Mouse (Mus musculus) neural tube, embryonic 11.5 days (tissue): ENCODE results near the gene C530008M17Rik. TPM values are rescaled to one million over a fixed set of nuclear protein-coding genes. Genes with fewer than 3 reads are reported as not detected.

ENCODE experiments used
- ATAC-seq: fragments of 200-750 bp; cut with Nextera tagmentation; 2 replicates; pipeline ENCODE4 v1.8.0; 2017; ENCODE audit warnings: moderate number of reproducible peaks, mild to moderate bottlenecking, moderate TSS enrichment, moderate library complexity; ENCODE audit not compliant: insufficient read depth, low FRiP score, low TSS enrichment
- DNase-seq: peaks from one replicate; pipeline ENCODE4 v3.0.0-alpha.2; 2015; ENCODE audit warnings: low spot score
- H3K27ac ChIP-seq: fragments of 300-500 bp; sonication (generic); 2 replicates; pipeline ENCODE4 v1.5.1; 2014; ENCODE audit warnings: low read depth, mild to moderate bottlenecking, low read length
- H3K27me3 ChIP-seq: fragments of 300-500 bp; sonication (generic); 2 replicates; pipeline ENCODE4 v1.6.1; 2014; ENCODE audit warnings: mild to moderate bottlenecking, low read length, mixed read lengths; ENCODE audit not compliant: control insufficient read depth, insufficient read depth
- H3K36me3 ChIP-seq: fragments of 300-500 bp; sonication (generic); 2 replicates; pipeline ENCODE4 v1.6.1; 2014; ENCODE audit warnings: mild to moderate bottlenecking, low read length, moderate library complexity, mixed read lengths; ENCODE audit not compliant: control insufficient read depth, insufficient read depth
- H3K4me1 ChIP-seq: fragments of 300-500 bp; sonication (generic); 2 replicates; pipeline ENCODE4 v1.6.1; 2014; ENCODE audit warnings: low read length, mixed read lengths; ENCODE audit not compliant: control insufficient read depth, insufficient read depth
- H3K4me2 ChIP-seq: fragments of 300-500 bp; sonication (generic); 2 replicates; pipeline ENCODE4 v1.6.1; 2014; ENCODE audit warnings: low read depth, mild to moderate bottlenecking, moderate library complexity
- H3K4me3 ChIP-seq: fragments of 300-500 bp; sonication (generic); 2 replicates; pipeline ENCODE4 v1.5.1; 2014; ENCODE audit warnings: low read depth, low read length
- H3K9ac ChIP-seq: fragments of 300-500 bp; sonication (generic); 2 replicates; pipeline ENCODE4 v1.6.1; 2014; ENCODE audit warnings: mild to moderate bottlenecking, low read length
- H3K9me3 ChIP-seq: fragments of 300-500 bp; sonication (generic); 2 replicates; pipeline ENCODE4 v1.6.1; 2016; ENCODE audit warnings: low read length; ENCODE audit not compliant: control insufficient read depth
- WGBS: fragments of 180-500 bp; shearing (Covaris S2); extraction: QIAGEN DNeasy Blood & Tissue Kit; methylation state at CpG from one replicate; pipeline ENCODE4 v1.1.7; 2014; 5-methylcytosine and 5-hydroxymethylcytosine counted together
- polyA plus RNA-seq: library from polyadenylated mRNA; unstranded; fragments of >200 nt; fragmentation: Nextera tagmentation; extraction: Ambion mirVana; gene quantifications from 2 replicates; pipeline ENCODE4 v1.2.1, GENCODE M21; 2014

The C530008M17Rik gene
- polyA plus RNA-seq, 1 experiment from 2014 or later: 38.6 TPM

DNA sequence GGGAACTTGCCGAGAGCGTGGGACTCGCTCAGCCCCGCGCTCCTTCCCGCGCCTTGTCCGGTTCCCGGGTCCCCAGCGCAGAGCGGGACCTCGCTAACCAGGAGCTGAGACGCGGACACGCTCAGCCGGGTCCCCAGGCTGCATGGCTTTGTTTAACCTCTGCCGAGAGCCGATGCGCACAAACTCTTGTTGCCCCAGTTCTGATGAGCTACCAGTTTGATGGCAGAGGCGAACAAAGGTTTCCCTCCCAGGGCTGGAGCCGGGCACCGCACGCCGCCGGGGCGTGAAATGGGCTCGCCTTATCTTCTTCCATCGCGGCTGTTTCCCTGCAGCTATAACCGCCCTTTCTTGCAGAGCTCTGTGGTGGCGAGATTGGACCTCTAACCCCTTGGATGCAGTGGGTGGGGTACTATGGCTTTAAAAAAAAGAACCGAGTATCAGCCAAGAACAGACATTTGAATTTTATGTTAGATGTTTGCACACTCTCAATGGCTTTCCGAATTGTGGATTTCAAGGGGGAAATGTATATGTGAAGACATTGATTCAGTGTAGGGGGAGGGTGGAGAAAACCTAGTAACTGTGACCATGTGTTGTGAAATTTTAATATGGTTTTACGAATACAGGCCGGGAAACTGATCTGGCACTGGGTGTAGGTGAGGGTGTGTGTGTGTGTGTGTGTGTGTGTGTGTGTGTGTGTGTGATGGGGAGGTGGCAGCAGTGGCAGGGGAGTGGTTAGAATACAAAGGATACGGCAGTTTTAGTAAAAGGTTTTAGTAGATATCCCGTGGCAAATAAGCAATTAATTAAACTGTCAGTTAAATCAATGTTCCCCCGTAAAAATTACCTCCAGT, 2.0 kb downstream of the C530008M17Rik start:
- WGBS: 2% methylated on average over 38 of the region's 38 CpGs
- no peaks in the 10 kb centered on the region for H3K27me3 ChIP-seq

DNA sequence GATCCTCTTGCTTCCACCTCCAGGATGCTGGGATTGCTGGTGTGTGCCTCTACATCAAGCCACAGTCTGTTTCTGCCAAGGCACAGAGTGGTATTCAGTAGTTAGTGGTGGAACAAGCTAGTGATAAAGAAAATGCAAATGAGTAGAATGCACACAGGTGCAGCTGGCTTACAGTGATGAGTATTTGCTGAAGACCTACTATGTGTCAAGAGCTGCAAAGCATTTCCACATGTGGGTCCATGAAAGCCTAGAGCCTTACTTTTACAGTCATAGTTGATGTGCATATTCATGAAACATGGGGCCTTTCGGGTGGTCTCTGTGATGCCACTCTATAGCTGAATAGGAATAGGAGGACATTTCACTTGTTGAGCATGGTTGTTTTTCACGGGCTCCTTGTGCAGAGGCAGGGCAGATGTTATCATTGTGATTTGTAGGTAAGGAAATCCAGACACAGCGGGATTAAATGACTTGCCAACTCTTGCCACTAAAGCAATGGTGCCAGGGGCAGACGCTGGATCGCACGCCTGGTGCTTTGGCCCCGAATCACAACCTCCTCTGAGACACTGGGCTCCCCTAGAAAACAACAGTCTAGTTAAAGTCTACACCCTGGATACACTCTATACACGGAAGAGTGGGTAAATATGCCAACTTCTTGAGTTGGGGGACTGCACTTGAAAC, 3.8 kb downstream of the C530008M17Rik start:
- DNase-seq: no peak
- Histone ChIP-seq H3K4me3 (no peak overlapping the region), H3K4me1 (peaks cover 16% of the 10 kb centered on the region), H3K27ac (no peak overlapping the region), H3K9me3 (no peaks in the 10 kb centered on the region), H3K9ac (no peak overlapping the region), H3K4me2 (0 out of 2 replicates have a peak overlapping the region, but pooled peaks have one; percentile 9), H3K27me3 (no peaks in the 10 kb centered on the region), H3K36me3 (no peaks in the 10 kb centered on the region)
- no peak for ATAC-seq
- 81% methylated on average over 8 of the region's 8 CpGs for WGBS

More for the DNA sequence above, 2.0 kb downstream of the C530008M17Rik start:
- Histone ChIP-seq H3K9ac (peak overlapping the region; percentile 99), H3K4me1 (peaks cover 10% of the 10 kb centered on the region; the same call in 1 of the 2 replicates), H3K9me3 (no peaks in the 10 kb centered on the region), H3K4me2 (peak overlapping the region; percentile 58), H3K27ac (peak overlapping the region; percentile 96), H3K4me3 (peak overlapping the region; percentile 79), H3K36me3 (no peaks in the 10 kb centered on the region)
- DNase-seq: peak; percentile 78
- peak; percentile 75 for ATAC-seq

DNA sequence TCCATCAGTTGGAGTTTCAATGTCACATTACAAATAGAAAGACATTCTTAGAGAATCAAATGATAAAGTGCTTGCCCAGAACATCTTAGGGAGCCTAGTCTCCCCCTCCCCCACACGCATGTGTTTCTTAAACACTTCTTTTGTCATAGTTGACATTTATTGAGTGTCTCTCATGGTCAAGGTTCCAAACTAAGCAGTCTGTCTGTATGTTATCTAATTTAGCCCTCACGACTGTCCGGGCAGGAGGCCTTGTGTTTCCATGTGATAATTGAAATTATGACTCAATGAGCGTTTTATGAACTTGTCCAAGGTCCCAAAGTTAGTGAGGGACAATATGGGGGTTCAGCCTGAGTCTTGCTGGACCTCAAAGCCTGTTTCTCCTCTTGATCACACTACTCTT, 5.0 kb downstream of the C530008M17Rik start:
- ATAC-seq (no peak), DNase-seq (no peak)
- Histone ChIP-seq H3K27ac (no peak overlapping the region), H3K4me2 (no peak overlapping the region), H3K36me3 (no peaks in the 10 kb centered on the region), H3K27me3 (no peaks in the 10 kb centered on the region), H3K4me1 (peaks cover 16% of the 10 kb centered on the region), H3K9me3 (no peaks in the 10 kb centered on the region), H3K9ac (no peak overlapping the region), H3K4me3 (no peak overlapping the region)
- 63% methylated on average over 4 of the region's 4 CpGs for WGBS

DNA sequence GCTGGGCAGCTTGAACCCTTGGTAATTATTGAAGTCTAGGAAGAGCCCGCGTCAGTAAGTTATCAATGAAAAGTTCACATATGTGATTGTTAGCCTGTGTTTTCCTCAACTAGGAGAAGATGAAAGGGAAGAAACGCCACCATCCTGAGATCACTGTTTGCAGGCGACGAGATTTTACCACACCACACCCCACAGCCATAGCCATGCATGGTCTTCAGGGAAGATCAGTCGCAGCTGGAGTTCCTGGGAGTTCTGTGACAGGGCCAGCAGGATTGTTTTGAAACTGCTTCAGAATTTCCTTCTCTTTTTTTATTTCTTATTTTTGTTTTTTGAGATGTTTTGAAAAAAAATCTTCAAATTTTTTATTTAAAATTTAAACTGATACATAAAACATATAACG, 8.6 kb downstream of the C530008M17Rik start:
- 49% methylated on average over 7 of the region's 7 CpGs for WGBS
- H3K36me3 ChIP-seq: no peaks in the 10 kb centered on the region
- ATAC-seq (no peak; the same call in 1 of the 2 replicates), DNase-seq (no peak)
- H3K4me2 ChIP-seq: no peak overlapping the region
- H3K9me3 ChIP-seq: no peaks in the 10 kb centered on the region
- H3K4me3 ChIP-seq: no peak overlapping the region
- H3K27me3 ChIP-seq: no peaks in the 10 kb centered on the region
- peaks cover 23% of the 10 kb centered on the region for H3K4me1 ChIP-seq
- peak overlapping the region; percentile 72 for H3K27ac ChIP-seq
- H3K9ac ChIP-seq: no peak overlapping the region

DNA sequence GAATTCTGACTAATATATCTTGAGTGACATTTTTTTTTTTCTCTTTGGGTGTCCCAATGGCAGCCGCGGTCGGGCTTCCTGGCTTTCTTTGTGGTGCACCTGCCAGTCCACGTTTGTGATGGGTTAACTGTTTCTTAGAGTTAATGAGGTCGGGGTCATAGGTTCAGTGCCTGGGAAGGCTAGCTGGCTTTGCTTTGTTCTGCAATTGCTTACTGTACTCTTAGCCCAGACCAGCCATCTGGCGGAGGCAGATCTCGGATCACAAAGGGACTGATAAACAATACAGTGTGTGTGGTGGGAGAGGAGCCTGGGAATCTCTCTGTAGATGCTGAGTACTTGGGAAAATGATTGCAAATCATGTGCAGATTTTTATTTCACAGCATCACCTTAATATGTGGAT, 9.1 kb downstream of the C530008M17Rik start:
- Histone ChIP-seq H3K9me3 (no peaks in the 10 kb centered on the region), H3K27me3 (no peaks in the 10 kb centered on the region), H3K4me2 (no peak overlapping the region), H3K36me3 (no peaks in the 10 kb centered on the region), H3K27ac (peak overlapping the region; percentile 30), H3K4me1 (peaks cover 21% of the 10 kb centered on the region), H3K9ac (no peak overlapping the region), H3K4me3 (no peak overlapping the region)
- 14% methylated on average over 7 of the region's 7 CpGs for WGBS
- ATAC-seq (peak; percentile 91), DNase-seq (peak; percentile 80)

DNA sequence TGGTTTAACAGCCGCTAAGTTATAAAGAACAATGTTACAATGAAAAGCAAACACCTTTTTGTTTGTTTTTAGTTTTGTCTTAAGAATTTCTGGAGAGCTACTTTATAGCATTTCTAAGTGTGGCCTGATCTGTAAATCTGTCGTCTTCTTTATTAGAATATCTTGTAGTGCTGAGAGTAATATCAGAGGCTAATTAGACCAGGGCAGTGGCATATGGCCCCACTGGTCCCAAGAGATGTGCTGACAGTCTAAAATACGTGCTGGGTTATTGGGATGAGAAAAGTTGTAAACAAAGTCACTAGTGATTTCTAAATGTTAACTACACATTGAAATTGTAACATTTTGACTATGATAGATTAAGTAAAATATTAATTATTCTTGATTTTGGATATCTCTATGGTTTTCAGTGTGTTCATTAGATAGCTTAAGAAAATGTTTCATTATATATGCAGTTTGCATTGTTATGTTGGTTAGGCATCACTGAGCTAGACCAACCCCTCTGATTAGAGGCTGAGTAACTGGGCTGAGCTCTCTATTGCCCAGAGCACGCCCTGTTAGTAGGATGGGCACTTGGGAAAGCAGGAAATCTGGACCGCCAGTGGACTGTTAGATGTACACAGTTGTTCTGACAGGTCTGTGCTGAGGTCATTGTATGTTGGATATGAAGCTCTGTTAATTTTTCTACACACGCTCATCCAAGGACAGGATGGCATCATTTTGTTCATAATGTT, 9.9 kb downstream of the C530008M17Rik start:
- DNase-seq: no peak
- Histone ChIP-seq H3K9ac (no peak overlapping the region), H3K4me2 (no peak overlapping the region), H3K36me3 (no peaks in the 10 kb centered on the region), H3K9me3 (no peaks in the 10 kb centered on the region), H3K4me3 (no peak overlapping the region), H3K4me1 (peaks cover 19% of the 10 kb centered on the region), H3K27ac (peak overlapping the region; percentile 40), H3K27me3 (no peaks in the 10 kb centered on the region)
- 0 out of 2 replicates have a peak, but pooled peaks have one; percentile 16 for ATAC-seq
- 46% methylated on average over 6 of the region's 6 CpGs for WGBS

DNA sequence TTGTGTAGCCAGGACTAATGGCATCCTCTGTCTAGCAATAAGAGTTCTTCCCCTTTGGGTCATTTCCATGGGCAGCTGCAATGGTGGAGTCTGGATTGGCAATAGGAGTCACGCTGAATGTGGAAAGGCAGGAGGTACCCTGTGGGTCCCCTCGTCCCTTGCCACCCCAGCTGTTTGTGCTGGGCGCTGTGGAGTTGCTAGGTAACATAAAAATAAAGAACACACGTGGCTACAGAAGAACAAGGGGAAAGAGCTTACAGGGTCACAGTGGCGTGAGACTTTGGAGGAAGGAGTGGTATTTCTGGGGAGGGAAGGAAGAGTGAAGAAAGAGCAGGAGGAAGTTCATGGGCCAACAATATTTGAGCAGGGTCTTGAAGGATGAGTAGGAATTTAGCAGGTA, 11.8 kb downstream of the C530008M17Rik start:
- DNase-seq: no peak

DNA sequence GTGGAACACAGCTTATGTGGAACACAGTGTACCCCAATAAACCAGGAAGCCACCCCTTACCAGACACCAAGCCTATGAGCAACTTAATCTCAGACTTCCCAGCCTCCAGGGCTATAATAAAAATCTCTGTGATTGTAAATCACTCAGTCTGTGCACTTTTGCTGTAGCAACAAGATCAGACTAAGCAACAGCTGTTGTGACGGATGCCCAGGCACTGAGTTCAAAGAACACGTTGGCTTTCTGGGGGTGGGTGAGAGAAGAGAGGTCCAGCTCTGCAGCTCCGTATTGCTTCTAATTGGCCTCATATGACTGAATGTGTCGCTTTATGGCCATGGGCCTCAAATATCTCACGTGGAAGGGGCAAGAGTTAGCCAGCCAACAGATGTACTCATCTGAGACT, 12.2 kb downstream of the C530008M17Rik start:
- no peak overlapping the region for H3K9ac ChIP-seq
- DNase-seq (no peak), ATAC-seq (no peak)
- H3K27me3 ChIP-seq: no peaks in the 10 kb centered on the region
- no peak overlapping the region for H3K4me3 ChIP-seq
- H3K9me3 ChIP-seq: no peaks in the 10 kb centered on the region
- 58% methylated on average over 5 of the region's 5 CpGs for WGBS
- peaks cover 14% of the 10 kb centered on the region for H3K4me1 ChIP-seq
- no peak overlapping the region for H3K27ac ChIP-seq
- no peak overlapping the region for H3K4me2 ChIP-seq
- H3K36me3 ChIP-seq: no peaks in the 10 kb centered on the region

More for the DNA sequence above, 11.8 kb downstream of the C530008M17Rik start:
- WGBS: 59% methylated on average over 5 of the region's 5 CpGs
- Histone ChIP-seq H3K9me3 (no peaks in the 10 kb centered on the region), H3K27ac (no peak overlapping the region), H3K4me1 (peaks cover 14% of the 10 kb centered on the region), H3K27me3 (no peaks in the 10 kb centered on the region), H3K36me3 (no peaks in the 10 kb centered on the region), H3K4me2 (no peak overlapping the region), H3K9ac (no peak overlapping the region), H3K4me3 (no peak overlapping the region)
- no peak for ATAC-seq
